Mouse (Mus musculus) central nervous system, embryonic 14 days (tissue): ENCODE results near the gene Arap2. TPM values are rescaled to one million over a fixed set of nuclear protein-coding genes. Genes with fewer than 3 reads are reported as not detected.

ENCODE experiments used
- polyA plus RNA-seq: library from polyadenylated mRNA; depleted of rRNA; stranded (reverse); fragments of >200 nt; gene quantifications from 2 replicates; pipeline ENCODE4 v1.2.3, GENCODE M21; 2012; rRNA removed

Gene Arap2
- polyA plus RNA-seq = 2.3 and 2.7 TPM in 2 replicates

GRCm38 (mm10) chr5:62765784-62766701 lies at the start of gene Arap2:
TSS of gene Arap2 (minus strand) at chr5:62766159.

DNA sequence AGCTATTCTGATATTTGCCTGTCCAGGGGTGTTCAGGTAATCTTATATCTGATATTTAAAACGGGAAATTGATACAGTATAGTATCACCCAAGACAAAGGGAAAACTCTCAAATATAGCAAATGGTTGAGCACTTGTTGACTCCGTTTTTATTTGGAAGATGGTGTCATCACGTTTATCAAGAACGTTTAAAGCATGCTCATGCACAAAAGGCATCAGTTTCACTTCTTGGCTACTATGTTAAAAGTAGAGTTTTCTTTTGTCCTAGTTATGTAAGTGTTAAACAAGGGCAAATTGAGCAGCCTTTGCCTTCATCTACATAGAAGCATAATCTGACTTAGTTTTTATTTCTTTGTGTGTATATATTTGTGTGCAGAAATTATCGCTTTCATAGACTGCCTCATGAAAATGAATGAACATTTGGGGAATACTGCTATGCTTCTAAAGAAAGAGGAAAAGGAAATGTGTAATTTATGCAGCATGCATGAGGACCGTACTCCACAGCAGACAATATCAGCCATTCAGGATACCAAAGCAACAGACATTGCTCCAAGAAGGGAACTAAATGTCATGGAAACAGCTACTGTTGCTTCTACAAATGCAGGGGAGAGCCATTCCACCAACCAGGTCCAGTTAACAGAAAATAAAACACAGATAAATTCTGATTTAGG lies 47.6 kb upstream of the Arap2 start, which contains the start of gene Dthd1:
Gene Dthd1, plus strand, starts transcription at position 422 of the 670 bp plus-strand sequence.

Other genes starting within 250 kb of the Arap2 start
- gene Dthd1, start 47.7 kb upstream of the Arap2 start, polyA plus RNA-seq = not detected in 2 replicates